Mouse (Mus musculus) urinary bladder, postnatal 4 days (tissue): ENCODE results near the gene Shank2.

Experiments
- DNase-seq, 2 experiments: peaks; one replicate each; pipeline ENCODE4 v3.0.0; 2021 to 2022; ENCODE audit warnings: low spot score in 2 of 2

Shank2 gene

DNA sequence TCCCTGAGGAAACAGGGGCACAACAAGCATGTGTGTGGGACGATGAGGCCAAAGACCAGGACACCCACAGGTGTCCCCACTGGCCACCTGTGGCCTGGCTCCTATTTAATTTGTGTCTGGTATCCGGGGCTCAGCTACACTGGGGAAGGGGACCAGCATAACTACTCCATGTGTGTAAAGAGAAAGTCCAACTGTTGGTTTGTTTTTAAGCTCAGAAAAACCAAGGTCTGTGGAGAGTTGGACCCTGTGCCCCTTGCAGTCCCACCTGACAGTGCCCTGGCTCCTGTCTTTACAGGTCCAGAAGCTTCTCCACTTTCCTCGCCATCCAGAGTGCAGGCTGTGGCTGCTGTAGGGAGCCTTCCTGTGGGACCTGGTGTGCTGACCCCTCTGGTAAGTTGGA, at the start of gene Shank2:
TSS of gene Shank2 (plus strand) at position 301 of the 400 bp plus-strand sequence.
- no peak for DNase-seq

DNA sequence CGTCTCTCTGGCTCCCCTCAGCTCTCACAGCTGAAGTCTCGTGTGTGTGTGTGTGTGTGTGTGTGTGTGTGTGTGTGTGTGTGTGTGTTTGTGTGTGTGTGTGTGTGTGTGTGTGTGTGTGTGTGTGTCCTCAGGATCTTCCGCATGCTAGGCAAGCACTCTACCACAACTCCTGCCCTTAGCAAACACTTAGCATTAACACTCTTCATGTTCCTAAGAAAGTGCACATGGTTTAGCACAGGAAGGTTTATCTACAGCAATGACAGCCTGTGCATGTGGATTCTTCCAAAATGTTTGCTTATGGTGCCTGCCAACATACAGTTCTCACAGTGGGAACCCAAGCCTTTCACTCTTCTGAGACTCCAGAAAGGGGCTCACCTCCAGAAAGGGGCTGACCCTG, 49.6 kb upstream of the Shank2 start:
- no peak for DNase-seq

DNA sequence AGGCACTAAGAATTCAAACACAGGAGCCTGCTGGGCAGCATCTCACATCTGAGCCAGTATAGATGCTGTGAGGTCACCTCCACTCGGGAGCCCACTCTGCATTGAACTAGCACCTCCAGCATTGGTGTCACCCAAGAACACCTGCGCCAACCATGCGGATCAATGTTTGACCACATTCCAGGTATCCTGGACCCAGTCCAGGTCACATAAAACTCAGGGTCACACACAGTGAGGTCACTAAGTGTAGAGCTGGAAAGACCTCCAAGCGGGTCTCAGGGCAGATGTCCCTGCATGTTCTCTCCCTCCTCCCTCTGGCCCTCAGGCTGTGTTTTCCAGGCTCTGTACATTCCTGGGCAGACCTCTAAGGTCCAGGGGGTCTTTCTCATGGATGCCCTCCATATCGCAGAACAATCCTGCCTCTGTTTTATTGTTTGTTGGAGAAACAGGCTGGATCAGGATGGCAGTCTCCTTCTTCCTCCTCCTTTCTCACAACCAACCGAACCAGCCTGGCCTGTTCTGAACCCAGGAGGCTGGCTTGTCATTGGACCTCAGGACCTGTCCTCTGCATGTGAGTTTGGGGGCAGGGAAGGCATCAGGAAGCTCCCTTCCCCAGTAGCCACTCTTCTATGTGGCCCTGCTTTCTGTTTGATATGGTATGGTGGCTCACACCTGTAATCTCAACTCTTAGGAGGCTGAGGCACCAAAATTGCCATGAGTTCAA, 45.0 kb upstream of the Shank2 start:
- DNase-seq, result no peak

DNA sequence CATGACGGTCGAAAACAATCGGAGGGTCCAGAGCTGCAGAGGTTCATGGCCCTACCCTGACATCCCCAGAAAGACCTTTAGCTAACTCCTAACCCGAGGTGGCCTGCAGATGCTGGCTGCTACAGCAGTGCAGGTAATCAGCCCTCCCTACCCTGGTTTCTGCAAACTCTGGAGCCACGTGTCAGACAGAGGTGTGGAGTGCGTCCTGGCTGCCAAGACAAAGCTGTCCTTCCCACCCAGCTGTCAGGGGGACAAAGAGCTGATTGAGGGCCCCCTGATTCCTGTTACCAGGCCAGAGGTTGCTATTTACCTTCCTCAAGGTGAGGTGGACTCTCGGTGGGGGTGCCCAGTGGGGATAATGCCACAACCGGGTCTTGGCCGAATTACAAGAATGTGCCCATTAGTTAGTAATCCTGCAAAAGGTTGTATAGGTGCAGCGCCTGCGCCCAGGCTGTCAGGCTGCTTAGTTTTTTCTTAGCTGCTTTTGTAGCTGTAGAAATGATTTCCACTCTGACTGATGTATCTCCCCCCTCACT, 43.6 kb upstream of the Shank2 start:
- no peak for DNase-seq

DNA sequence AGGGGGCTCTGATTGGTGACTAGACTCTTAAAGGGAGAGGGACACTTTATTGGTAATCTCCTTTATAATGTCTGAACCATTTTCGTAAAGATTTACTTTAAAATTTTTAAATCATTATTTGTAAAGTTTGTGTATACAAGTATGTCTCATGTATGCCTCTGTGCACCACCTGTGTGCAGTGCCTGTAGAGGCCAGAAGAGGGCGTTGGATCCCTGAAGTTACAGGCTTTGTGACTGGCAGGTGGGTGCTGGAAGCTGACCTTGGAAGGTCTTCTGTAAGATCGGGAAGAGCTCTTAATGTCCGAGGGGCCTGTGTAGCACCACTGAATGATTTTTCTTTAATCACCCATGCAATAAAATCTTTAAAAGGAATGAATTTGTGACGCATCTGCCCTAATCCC, 37.9 kb upstream of the Shank2 start:
- no peak for DNase-seq

DNA sequence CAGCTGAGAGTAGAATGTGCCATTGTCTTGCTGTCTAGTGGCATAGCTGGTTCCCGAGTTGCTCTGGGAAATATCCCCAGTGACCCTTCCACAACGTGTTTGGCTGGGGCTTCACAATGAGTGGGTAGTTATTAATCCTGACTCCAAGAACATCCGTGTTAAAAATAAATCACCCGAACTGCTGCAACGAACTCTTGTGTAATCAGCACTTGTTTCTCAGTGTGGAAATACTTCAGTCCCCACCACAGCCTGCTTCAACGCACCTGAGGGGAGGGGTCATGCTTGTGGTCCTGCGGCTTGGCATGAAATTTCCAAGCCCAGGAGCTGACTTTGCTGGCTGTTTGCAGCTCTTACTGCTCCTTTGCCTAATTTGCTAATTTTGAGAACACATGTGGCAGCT, 35.1 kb upstream of the Shank2 start:
- DNase-seq, result no peak

DNA sequence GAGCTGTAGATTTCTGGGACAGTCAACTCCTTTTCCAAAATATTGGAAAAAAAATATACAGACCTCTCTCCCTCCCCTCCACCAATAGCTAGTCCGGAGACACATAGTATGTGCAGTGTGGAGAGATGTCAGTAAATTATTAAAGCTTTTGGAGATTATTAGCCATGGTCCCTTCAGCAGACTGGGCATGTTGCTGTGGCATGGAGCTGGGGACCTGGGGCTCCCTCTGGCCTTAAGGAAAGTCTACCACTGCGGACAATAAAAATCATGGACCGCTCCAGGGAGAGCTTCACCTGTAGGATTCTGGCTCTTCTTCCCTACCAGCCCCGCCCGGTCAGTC, 24.3 kb upstream of the Shank2 start:
- DNase-seq, result no peak

DNA sequence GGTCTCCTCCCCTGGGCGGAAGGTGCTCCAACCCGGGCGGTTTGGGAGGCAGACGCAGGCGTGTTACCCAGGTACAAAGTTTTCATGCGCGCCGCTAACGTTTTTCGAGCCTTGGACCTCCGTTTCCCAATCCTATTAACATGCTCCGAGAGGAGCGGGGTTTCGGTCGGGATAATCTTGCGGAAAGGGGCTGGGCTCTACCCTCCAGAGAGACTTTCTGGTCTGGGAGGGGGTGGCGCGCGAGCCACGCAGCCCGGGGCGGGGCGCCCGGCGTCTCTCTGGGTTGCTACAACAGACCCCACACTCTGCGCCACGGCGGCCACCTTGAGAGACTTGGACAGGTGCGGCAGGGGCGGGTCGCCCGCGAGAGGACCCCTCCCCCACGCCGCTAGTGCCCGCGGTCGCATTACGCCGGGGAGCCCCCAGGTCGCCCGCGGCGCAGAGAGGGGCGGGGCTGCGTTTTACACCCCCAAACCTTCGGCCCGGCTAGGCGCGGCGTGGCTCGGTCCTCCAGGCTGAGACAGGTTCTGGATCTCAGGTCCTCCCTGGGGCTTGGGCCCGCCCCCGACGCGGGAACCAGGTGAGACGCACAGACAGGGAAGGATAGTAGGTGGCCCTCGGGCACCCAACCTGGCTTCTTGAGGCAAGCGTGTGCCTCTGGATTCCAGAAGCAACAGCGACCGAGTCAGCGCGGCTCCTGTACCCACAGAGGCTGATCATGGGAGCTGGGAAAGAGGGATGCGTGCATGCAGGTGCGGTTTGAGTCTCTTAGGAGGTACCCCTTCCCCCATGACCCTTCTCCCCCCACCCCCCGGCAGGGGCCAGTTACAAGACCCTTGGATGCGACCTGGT, 23.7 kb upstream of the Shank2 start:
- DNase-seq, result no peak

DNA sequence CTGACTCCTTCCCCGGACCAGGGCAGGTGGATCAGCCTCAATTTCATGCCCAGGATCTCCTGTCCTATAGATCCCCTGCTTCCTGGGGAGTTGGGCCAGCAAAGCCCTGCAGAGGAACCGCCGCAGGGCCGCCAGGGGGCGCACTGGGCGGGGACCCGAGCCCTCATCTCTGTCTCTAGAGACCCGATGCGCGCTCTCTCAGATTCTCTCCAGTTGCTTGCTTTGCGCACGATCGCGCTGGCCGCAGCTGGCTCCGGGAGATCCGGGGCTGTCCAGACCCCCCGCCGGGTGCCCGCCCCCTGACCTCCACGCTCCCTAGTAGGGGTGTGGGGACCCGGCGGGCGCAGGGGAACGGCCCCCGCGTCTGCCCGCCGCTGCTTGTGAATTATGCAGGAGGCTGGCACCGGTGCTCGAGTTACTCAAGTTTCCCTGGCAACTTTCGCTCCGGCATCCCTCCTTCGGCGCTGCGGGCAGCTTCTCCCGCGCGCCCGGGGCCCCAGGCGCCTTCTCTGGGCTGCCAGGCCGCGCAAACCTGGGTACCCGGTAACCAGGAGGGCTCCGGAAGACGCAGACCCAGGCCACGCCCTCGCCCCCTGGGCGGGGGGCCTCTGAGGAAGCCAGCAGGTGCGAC, 22.9 kb upstream of the Shank2 start:
- DNase-seq, result peak; percentile 61 to 67

DNA sequence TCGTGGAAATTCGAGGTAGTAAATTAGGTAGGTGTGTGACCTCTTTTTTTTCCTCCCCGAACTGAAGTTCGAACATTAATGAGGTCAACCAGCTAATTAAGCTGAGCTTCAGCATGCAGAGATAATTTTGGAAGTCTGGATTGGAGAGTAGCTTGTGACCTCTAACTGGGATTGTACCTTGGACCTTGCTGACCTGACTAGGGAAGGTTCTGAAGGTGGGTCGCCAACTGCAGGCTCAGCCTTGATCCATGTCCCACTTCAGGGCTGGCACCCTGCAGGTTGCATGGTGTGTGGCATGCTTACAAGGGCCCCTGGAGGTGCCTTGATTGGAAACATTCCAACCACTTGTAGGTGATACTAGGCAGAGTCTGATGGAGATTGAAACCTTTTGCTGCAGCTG, 21.7 kb upstream of the Shank2 start:
- no peak for DNase-seq

DNA sequence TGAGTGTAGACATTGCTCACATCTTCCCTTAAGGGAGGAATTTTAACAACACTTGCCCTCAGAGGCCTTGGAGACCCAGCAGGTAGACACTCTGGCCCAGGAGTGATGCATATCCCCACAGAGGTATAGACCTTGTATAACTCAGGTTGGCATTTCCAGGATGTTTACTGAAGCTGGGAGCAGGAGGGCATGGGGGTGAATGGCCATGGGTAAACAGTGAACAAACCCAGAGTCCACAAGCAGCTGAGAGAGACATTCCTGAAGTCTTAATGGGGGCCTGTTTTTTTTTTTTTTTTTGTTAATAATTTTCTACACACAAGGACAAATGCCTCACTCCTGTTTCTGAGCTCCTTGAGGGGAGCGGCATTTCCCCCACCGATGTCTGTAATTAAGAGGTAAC, 15.4 kb upstream of the Shank2 start:
- no peak for DNase-seq

DNA sequence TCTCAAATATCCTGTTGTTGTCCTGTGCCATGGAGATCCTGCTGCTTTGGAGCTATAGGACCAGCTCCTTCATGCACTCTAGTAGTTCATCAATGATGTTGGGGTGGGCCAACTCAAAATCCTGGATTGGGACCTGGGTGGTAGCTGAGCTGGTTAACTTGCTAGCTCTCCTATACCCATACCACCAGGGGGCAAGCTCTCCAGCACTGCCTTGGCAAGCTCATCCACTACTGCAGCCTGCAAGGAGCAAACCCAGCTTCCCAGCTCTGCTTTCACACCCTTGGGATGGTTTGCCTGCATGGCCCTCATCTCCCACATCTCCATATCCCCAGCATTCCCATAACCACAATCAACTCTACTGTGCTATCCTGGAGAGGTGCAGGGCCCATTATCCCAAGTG, 10.6 kb upstream of the Shank2 start:
- DNase-seq, result no peak

DNA sequence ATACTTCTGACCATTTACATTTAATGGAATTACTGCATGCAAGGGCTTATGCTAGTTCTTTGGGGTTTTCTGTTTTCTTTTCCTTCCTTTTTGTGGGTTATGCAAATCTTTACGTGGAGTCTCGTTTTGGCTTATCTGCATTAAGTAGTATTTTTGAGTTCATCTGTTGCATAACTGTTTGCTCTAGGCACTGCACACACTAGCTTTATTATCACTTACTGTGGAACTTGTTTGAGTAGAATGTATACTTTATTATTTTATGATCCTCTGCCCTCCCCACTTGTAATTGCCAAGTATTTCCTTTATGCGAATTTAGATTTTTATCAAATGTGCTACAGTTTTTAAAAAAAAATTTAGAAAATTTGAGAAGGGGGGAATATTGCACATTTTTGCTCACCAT, 2.7 kb upstream of the Shank2 start:
- DNase-seq, result no peak

DNA sequence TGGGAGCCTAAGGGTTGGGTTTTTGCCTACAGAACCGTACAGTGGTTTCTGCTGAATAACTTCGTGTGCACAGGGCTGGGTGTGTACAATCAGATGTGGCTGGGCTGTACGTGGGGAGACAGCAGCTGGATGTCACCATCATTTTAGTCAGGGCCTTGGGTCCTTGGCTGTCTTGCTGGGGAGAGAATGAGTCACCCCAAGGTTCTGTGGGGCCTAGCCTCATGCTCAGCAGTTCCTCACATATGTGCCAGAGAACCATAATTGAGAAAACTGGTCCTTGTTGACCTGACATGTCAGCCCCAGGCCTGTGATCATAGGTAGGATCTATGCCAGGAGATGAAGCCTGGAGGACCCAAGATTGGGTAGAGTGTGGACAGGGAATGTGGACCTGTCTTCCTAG, 1.7 kb downstream of the Shank2 start:
- no peak for DNase-seq

DNA sequence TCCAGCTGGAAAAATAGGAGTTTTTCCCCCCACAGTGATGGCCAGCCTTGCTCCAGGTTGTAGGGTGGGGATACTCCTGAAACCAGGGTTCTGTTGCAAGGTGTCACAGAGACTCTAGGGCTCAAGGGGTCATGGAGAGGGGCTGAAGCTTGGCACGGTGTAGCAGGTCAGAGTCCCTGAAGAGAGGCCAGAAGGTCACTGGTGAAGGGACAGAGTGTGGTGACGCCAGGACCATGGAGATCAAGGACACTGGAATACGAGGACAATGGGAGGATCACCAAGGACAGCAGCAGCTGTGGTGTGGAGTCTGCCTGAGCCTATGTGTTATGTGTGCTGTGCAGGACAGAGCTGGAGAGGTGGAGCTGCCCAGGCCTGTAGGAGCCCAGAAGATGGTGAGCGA, 6.4 kb downstream of the Shank2 start:
- DNase-seq, result no peak

DNA sequence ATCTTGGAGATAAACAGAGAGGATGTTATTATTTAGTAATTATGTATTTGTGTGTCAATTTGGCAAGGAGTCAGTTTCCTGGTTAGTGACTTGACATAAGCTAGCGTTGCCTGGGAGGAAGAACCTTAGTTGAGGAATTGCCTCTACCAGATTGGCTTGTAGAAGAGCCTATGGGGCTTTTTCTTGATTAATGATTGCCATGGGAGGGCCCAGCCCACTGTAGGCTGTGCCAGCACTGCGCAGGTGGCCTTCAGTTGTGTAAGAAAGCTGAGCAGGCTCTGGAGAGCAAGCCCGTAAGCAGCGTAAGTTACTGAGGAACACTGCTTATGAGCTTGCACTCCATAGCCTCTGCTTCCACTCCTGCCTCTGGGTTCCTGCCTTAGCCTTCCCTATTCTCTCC, 7.3 kb downstream of the Shank2 start:
- no peak for DNase-seq

DNA sequence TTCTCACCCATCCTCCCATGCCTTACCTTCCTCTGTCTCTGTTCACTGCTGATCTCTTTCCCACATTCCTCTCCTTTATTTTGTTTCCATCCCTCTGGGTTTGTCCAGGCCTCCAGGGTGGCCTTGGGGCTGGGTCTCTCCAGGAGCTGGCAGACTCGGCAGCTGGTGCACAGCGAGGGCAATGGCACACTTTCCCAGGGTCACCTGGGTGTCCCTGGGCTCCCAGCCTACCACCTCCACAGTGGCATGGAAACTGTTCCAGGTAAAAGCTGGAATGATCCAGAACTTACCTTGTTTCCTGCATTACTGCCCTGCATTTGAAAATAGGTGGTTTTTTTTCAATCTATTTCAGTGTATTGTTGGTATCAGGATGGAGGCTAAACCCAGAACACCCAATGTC, 12.8 kb downstream of the Shank2 start:
- DNase-seq, result no peak

DNA sequence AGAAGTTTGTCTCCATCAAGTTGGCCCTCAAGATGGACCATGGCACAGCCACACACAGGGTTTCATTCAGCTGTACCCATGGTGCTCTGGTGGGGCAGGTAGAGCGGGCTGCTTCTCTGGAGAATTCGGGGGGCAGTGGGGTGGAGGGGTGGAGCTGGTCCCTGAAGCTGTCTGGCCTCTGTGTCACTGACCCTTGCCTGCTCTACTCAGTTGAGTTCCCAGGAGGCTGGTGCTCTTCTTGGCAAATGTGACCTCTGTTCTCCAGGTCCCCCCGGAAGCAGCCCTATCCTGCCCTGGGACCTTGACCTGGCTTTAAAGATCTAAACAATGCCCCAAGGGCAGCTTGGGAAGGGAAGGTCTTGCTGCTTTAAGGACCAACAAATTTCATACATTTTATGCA, 20.1 kb downstream of the Shank2 start:
- DNase-seq, result no peak

DNA sequence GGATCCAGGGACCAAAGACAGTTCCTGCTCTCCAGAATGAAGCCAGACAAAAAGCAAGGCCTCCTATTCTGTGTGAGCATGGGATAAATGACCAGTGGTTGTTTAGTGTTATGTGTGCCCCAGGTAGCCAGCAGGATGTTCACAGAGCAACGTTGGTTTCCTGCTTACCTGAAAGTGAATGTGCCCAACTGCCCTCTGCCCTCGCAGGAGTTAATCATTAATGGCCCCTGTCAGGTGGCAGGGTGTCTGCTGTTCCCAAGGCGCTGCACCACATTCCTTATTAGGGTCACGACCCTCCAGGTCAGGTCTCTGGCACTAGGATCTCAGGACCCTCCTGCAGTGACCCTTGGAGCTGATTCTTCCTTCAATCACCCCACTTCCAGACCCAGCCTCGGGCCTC, 21.0 kb downstream of the Shank2 start:
- no peak for DNase-seq

DNA sequence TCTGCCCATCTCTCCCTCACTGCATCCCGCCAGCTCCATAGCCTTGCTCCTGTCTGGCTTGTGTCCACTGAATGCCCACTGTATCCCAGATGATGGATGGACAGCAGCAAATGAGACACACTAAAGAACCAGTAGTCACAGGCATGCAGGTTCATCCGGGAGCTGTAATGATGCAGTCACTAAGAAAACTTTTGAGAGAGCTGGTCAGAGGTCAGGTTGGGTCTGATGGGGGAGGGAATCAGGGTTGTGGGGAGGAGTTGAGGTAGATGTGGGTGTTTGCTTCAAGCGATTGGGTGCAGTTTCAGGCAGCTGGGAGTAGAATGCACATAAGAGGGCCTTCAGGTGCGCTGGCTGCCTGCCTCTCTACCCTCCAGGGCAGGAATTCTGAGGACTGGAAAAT, 21.8 kb downstream of the Shank2 start:
- no peak for DNase-seq

DNA sequence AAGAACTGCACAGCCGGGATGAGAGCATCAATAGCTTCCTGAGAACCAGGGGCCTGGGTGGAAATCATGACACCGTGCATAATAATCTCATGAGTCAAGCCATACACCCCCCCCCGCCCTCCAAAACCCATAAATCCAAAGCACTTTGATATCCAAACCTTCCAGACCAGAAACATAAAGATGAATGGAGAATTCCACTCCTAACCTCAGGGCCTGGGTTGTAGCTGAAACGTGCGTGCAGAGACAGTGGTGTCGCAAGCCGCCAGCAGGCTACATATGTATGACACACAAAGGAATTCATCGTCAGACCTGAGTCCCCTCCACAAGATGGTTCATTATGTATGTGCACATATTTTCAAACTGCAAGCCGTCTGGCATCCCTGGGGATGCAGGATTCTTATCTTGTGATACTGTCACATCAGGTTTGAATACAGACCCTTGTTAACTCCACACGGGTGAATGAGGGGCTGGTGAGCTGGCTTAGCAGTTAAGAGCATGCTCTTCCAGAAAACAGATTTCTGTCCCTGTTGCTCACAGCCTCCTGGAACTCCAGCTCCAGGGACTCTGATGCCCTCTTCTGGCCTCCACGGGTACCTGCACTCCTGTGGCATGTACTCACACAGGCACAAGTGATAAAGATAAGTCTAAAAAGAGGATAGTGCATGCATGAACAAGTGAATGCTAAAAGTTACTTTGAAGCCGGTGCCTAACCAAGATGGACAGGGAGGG, 24.5 kb downstream of the Shank2 start:
- no peak for DNase-seq

DNA sequence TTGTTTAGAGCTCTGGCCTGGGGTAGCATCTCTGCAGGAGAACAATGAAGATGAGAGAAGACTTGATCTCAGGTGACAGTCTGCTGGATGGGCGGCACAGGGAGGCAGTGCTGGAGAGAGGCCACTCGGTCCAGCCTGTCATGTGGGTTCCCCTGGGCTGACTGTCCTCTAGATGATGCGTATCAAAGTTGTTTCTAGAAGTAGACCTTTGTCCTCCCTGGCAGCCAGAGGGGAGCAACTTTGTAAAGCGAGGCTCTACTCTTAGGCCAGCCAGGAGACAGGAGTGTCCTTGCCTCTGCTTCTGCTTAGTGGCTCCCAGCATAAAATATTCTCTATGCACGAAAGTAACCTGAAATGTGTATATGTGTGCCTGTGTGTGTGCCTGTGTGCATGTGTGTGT, 27.5 kb downstream of the Shank2 start:
- DNase-seq, result no peak
